8 mouse cellular contexts compared by ENCODE assay signal in genomic region chr7:133124701-133125485, GRCm38 (mm10). TPM values are rescaled to one million over a fixed set of nuclear protein-coding genes. Genes with fewer than 3 reads are reported as not detected.
DNase-seq lines count a peak whose midpoint lies in the region; ATAC-seq and TF ChIP-seq lines count a peak whose summit lies in the region.

No protein-coding gene starts in this region.

- peak overlapping the region; percentile 97 for H3K27ac ChIP-seq in heart, embryonic 13.5 days (replicated peaks)
- H3K27ac ChIP-seq in embryonic fibroblast, embryonic 13.5 days (ENCODE audit: insufficient read depth, low read length) = peak overlapping the region; percentile 99
- 0 out of 2 replicates have a peak overlapping the region, but pooled peaks have one; percentile 99 for H3K27ac ChIP-seq in limb, embryonic 12.5 days
- H3K27ac ChIP-seq in neural tube, embryonic 15.5 days (replicated peaks) = peak overlapping the region; percentile 95

- peak overlapping the region; percentile 85 for H3K4me2 ChIP-seq in heart, embryonic 13.5 days
- H3K4me2 ChIP-seq in limb, embryonic 12.5 days = peak overlapping the region; percentile 89
- peak overlapping the region; percentile 98 for H3K4me2 ChIP-seq in neural tube, embryonic 15.5 days

- 7% methylated on average over 34 of the region's 34 CpGs for WGBS in heart, embryonic 13.5 days
- 3% methylated on average over 34 of the region's 34 CpGs for WGBS in limb, embryonic 12.5 days
- WGBS in neural tube, embryonic 15.5 days = 7% methylated on average over 34 of the region's 34 CpGs

- no peaks in the 10 kb centered on the region for H3K9me3 ChIP-seq in heart, embryonic 13.5 days
- H3K9me3 ChIP-seq in limb, embryonic 12.5 days = peaks cover 8% of the 10 kb centered on the region; the same call in 1 of the 2 replicates
- H3K9me3 ChIP-seq in neural tube, embryonic 15.5 days (replicated peaks) = no peaks in the 10 kb centered on the region

- no peak; the same call in 1 of the 2 replicates for TF ChIP-seq POLR2A in embryonic fibroblast, embryonic 13.5 days (IDR thresholded peaks at IDR 0.05; ENCODE audit: low read depth, low read length)

- peak overlapping the region; percentile 95 for H3K4me3 ChIP-seq in heart, embryonic 13.5 days
- H3K4me3 ChIP-seq in embryonic fibroblast, embryonic 13.5 days (ENCODE audit: insufficient read depth, low read length) = peak overlapping the region; percentile 78
- peak overlapping the region; percentile 96 for H3K4me3 ChIP-seq in limb, embryonic 12.5 days (replicated peaks)
- H3K4me3 ChIP-seq in neural tube, embryonic 15.5 days (replicated peaks) = peak overlapping the region; percentile 84

- no peaks in the 10 kb centered on the region for H3K36me3 ChIP-seq in heart, embryonic 13.5 days
- no peaks in the 10 kb centered on the region for H3K36me3 ChIP-seq in limb, embryonic 12.5 days
- H3K36me3 ChIP-seq in neural tube, embryonic 15.5 days = no peaks in the 10 kb centered on the region

- peaks cover 24% of the 10 kb centered on the region for H3K4me1 ChIP-seq in heart, embryonic 13.5 days
- no peaks in the 10 kb centered on the region for H3K4me1 ChIP-seq in embryonic fibroblast, embryonic 13.5 days (ENCODE audit: control insufficient read depth, insufficient read depth, low read length)
- peaks cover 16% of the 10 kb centered on the region for H3K4me1 ChIP-seq in limb, embryonic 12.5 days (replicated peaks)
- peaks cover 34% of the 10 kb centered on the region for H3K4me1 ChIP-seq in neural tube, embryonic 15.5 days

- peak overlapping the region; percentile 99 for H3K9ac ChIP-seq in heart, embryonic 13.5 days
- peak overlapping the region; percentile 98 for H3K9ac ChIP-seq in limb, embryonic 12.5 days (replicated peaks)
- H3K9ac ChIP-seq in neural tube, embryonic 15.5 days (replicated peaks) = peak overlapping the region; percentile 89

- ATAC-seq in heart, embryonic 13.5 days (ENCODE audit: extremely low read depth, insufficient number of reproducible peaks, low FRiP score, low TSS enrichment) = no peak
- no peak for ATAC-seq in limb, embryonic 12.5 days (ENCODE audit: insufficient number of reproducible peaks, insufficient read depth, low FRiP score, low TSS enrichment, low read depth)
- ATAC-seq in neural tube, embryonic 15.5 days (ENCODE audit: low FRiP score) = no peak

- H3K27me3 ChIP-seq in heart, embryonic 13.5 days (replicated peaks) = no peaks in the 10 kb centered on the region; the same call in 1 of the 2 replicates
- H3K27me3 ChIP-seq in limb, embryonic 12.5 days = peaks cover 17% of the 10 kb centered on the region; the same call in 1 of the 2 replicates
- peaks cover 8% of the 10 kb centered on the region; the same call in 1 of the 2 replicates for H3K27me3 ChIP-seq in neural tube, embryonic 15.5 days (replicated peaks)

- intact Hi-C loops in heart, postnatal 10 days (cut with DNase I) = loop anchor here (5.0 kb wide), 4 partner anchors 38 to 512 kb away; partner anchors contain the start of gene Edrf1

- DNase-seq in heart, postnatal 10 days = no peak
- peak; percentile 73 for DNase-seq in R1 (ENCODE audit: low read depth, low spot score)
- DNase-seq in thymus, adult 18-20 months = no peak
- no peak for DNase-seq in right cerebral cortex, postnatal 4 days

- TF ChIP-seq CTCF in embryonic fibroblast, embryonic 13.5 days (IDR thresholded peaks at IDR 0.05; ENCODE audit: borderline replicate concordance, insufficient read depth, low read length) = no peak

RNA-seq across cellular contexts. Expression of gene Ctbp2, which starts 0.7 kb away (rescaled TPM):
- polyA plus RNA-seq in heart, embryonic 13.5 days (2015; fragmentation: Nextera tagmentation; extraction: Ambion mirVana) = 46.8 and 50.6 TPM in 2 replicates
- total RNA-seq in heart, postnatal 10 days (2021) = 10 to 100 TPM; 46.2 to 53.5 TPM
- 56.4 and 59.9 TPM in 2 replicates for polyA plus RNA-seq in embryonic fibroblast, embryonic 13.5 days (2011; ENCODE audit: insufficient read length, low read depth, missing spikeins)
- 105 and 110 TPM in 2 replicates for polyA plus RNA-seq in limb, embryonic 12.5 days (2016; fragmentation: Nextera tagmentation; extraction: Ambion mirVana)
- polyA plus RNA-seq in neural tube, embryonic 15.5 days (2015; fragmentation: Nextera tagmentation; extraction: Ambion mirVana) = 50.5 and 52.0 TPM in 2 replicates

RNA-seq across cellular contexts. Expression of gene Fgfr2, which starts 1.7 kb away (rescaled TPM):
- 19.2 and 22.5 TPM in 2 replicates for polyA plus RNA-seq in heart, embryonic 13.5 days (2015; fragmentation: Nextera tagmentation; extraction: Ambion mirVana)
- total RNA-seq in heart, postnatal 10 days (2021) = 1 to 10 TPM; 6.2 to 6.3 TPM
- 50.0 and 59.9 TPM in 2 replicates for polyA plus RNA-seq in embryonic fibroblast, embryonic 13.5 days (2011; ENCODE audit: insufficient read length, low read depth, missing spikeins)
- polyA plus RNA-seq in limb, embryonic 12.5 days (2016; fragmentation: Nextera tagmentation; extraction: Ambion mirVana) = 112 and 123 TPM in 2 replicates
- 21.2 and 30.5 TPM in 2 replicates for polyA plus RNA-seq in neural tube, embryonic 15.5 days (2015; fragmentation: Nextera tagmentation; extraction: Ambion mirVana)
